Comparison of ENCODE assay signal across 8 mouse cellular contexts in the genomic region with DNA sequence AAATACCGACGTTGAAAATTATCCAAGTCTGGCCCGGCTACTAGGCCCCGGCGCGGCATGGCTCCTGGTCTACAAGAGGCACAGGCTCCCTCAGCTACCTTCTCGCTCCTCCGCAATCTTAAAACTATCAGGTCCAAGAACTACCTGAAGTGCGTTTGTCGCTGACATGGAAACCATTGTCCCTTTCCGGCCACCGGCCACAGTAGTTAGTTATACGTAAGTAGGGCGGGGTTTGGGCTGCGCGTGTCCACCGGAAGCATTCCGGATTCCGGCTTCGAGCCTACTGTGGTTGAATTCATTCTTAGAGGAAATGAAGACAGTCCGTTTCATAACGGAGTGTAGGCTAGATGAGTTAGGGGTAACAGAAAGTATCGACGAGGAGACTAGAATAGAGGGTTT. TPM values are rescaled to one million over a fixed set of nuclear protein-coding genes. Genes with fewer than 3 reads are reported as not detected.
DNase-seq lines count a peak whose midpoint lies in the region; ATAC-seq lines count a peak whose summit lies in the region.
"Not testable (repeated sequence)": the region's sequence is repeated elsewhere in the genome, so short reads cannot be mapped to it uniquely, and the experiment has no call there.

Naa38 (plus strand) TSS at position 253 of the 399 bp plus-strand sequence.
Cyb5d1 (minus strand) TSS at position 397 of the 399 bp plus-strand sequence.

- H3K36me3 ChIP-seq in intestine, embryonic 16.5 days (ENCODE audit: control insufficient read depth, insufficient read depth, low read length) = not testable (repeated sequence)
- peaks cover 21% of the 10 kb centered on the region for H3K36me3 ChIP-seq in midbrain, embryonic 10.5 days

- peak; percentile 78 for ATAC-seq in intestine, embryonic 16.5 days

- peak within 1 kb of the TSS; percentile 98 for H3K27ac ChIP-seq in intestine, embryonic 16.5 days (ENCODE audit: low read length)
- peak within 1 kb of the TSS; percentile 99 for H3K27ac ChIP-seq in midbrain, embryonic 10.5 days (replicated peaks)

- peak within 1 kb of the TSS; percentile 69 for H3K4me3 ChIP-seq in intestine, embryonic 16.5 days (ENCODE audit: low read length)
- peak within 1 kb of the TSS; percentile 63 for H3K4me3 ChIP-seq in midbrain, embryonic 10.5 days

- H3K4me1 ChIP-seq in intestine, embryonic 16.5 days (ENCODE audit: control insufficient read depth, insufficient read depth, low read length) = peaks cover 28% of the 10 kb centered on the region
- peaks cover 51% of the 10 kb centered on the region for H3K4me1 ChIP-seq in midbrain, embryonic 10.5 days

- DNase-seq in adrenal gland, adult 18-20 months (ENCODE audit: low spot score in 2 of 2) = peak; percentile 85 to 87
- DNase-seq in embryo, embryonic 11 days = peak; percentile 95
- DNase-seq in gastrocnemius, postnatal 4 days (ENCODE audit: low spot score in 2 of 2) = peak in 1 of 2 experiments; percentile 89
- DNase-seq in left cerebral cortex, postnatal 36 days (ENCODE audit: low spot score in 2 of 2) = peak; percentile 91 to 93
- peak; percentile 88 for DNase-seq in midbrain, embryonic 10.5 days (ENCODE audit: low spot score)
- DNase-seq in right cerebral cortex, postnatal 36 days (ENCODE audit: low spot score in 2 of 2) = peak; percentile 90 to 92
- DNase-seq in yolk sac, embryonic 10.5 days (ENCODE audit: low spot score) = peak; percentile 94

- H3K27me3 ChIP-seq in intestine, embryonic 16.5 days (replicated peaks; ENCODE audit: control insufficient read depth, insufficient read depth, low read length) = not testable (repeated sequence)
- H3K27me3 ChIP-seq in midbrain, embryonic 10.5 days (ENCODE audit: low read depth, poor library complexity, severe bottlenecking) = peaks cover 14% of the 10 kb centered on the region

- H3K9me3 ChIP-seq in intestine, embryonic 16.5 days (ENCODE audit: control insufficient read depth, low read length); midbrain, embryonic 10.5 days (replicated peaks): not testable (repeated sequence)

- peak within 1 kb of the TSS; percentile 74 for H3K4me2 ChIP-seq in intestine, embryonic 16.5 days (ENCODE audit: low read depth, low read length)

- intact Hi-C loops in left cerebral cortex, postnatal 36 days (cut with DNase I) = loop anchor here (2.0 to 5.0 kb wide), 2 partner anchors 128 to 182 kb away; no protein-coding TSS in a partner anchor

- WGBS in intestine, embryonic 16.5 days = 0% methylated on average over 20 of the region's 24 CpGs
- 2% methylated on average over 24 of the region's 24 CpGs for WGBS in midbrain, embryonic 10.5 days

- H3K9ac ChIP-seq in intestine, embryonic 16.5 days (ENCODE audit: low read depth, low read length) = peak within 1 kb of the TSS; percentile 93

RNA-seq across cellular contexts. Expression of gene Naa38, which starts in this region (rescaled TPM):
- total RNA-seq in adrenal gland, adult 18-20 months (2021) = 100 to 1,000 TPM; 139 to 162 TPM
- total RNA-seq in gastrocnemius, postnatal 4 days (2021) = 10 to 100 TPM; 63.8 to 76.3 TPM
- polyA plus RNA-seq in intestine, embryonic 16.5 days (2015; fragmentation: Nextera tagmentation; extraction: Ambion mirVana) = 168 and 170 TPM in 2 replicates
- total RNA-seq in left cerebral cortex, postnatal 36 days (2021) = 100 to 1,000 TPM in 1 of 2 experiments, 10 to 100 TPM in 1; 97.9 to 108 TPM
- polyA plus RNA-seq in midbrain, embryonic 10.5 days (2016; fragmentation: Nextera tagmentation; extraction: Ambion mirVana) = 145 and 146 TPM in 2 replicates

RNA-seq across cellular contexts. Expression of gene Cyb5d1, which starts in this region (rescaled TPM):
- total RNA-seq in adrenal gland, adult 18-20 months (2021) = 10 to 100 TPM; 41.3 to 50.2 TPM
- total RNA-seq in gastrocnemius, postnatal 4 days (2021) = 10 to 100 TPM; 21.1 to 26.4 TPM
- polyA plus RNA-seq in intestine, embryonic 16.5 days (2015; fragmentation: Nextera tagmentation; extraction: Ambion mirVana) = 22.6 and 24.0 TPM in 2 replicates
- total RNA-seq in left cerebral cortex, postnatal 36 days (2021) = 10 to 100 TPM; 36.4 to 43.1 TPM
- polyA plus RNA-seq in midbrain, embryonic 10.5 days (2016; fragmentation: Nextera tagmentation; extraction: Ambion mirVana) = 50.4 and 57.3 TPM in 2 replicates
